Mouse (Mus musculus) stomach, embryonic 15.5 days (tissue): ENCODE data around the gene Cyp1a2. TPM values are rescaled to one million over a fixed set of nuclear protein-coding genes. Genes with fewer than 3 reads are reported as not detected.

ENCODE experiments used
- ATAC-seq: fragments of 200-750 bp; cut with Nextera tagmentation; 2 replicates; pipeline ENCODE4 v1.8.0; 2017; ENCODE audit warnings: low read depth, moderate number of reproducible peaks, moderate TSS enrichment; ENCODE audit not compliant: insufficient read depth, low FRiP score
- H3K27ac ChIP-seq: fragments of 300-500 bp; sonication (generic); 2 replicates; pipeline ENCODE4 v1.5.1; 2015; ENCODE audit warnings: mild to moderate bottlenecking, inconsistent platforms
- H3K27me3 ChIP-seq: fragments of 300-500 bp; sonication (generic); replicated peaks from 2 replicates; pipeline ENCODE4 v1.6.1; 2015; ENCODE audit warnings: inconsistent platforms
- H3K36me3 ChIP-seq: fragments of 300-500 bp; sonication (generic); 2 replicates; pipeline ENCODE4 v1.6.1; 2015; ENCODE audit warnings: inconsistent platforms
- H3K4me1 ChIP-seq: fragments of 300-500 bp; sonication (generic); 2 replicates; pipeline ENCODE4 v1.6.1; 2015; ENCODE audit warnings: inconsistent platforms
- H3K4me2 ChIP-seq: fragments of 300-500 bp; sonication (generic); 2 replicates; pipeline ENCODE4 v1.6.1; 2015; ENCODE audit warnings: mild to moderate bottlenecking, inconsistent platforms
- H3K4me3 ChIP-seq: fragments of 300-500 bp; sonication (generic); replicated peaks from 2 replicates; pipeline ENCODE4 v1.5.1; 2015; ENCODE audit warnings: inconsistent platforms
- H3K9ac ChIP-seq: fragments of 300-500 bp; sonication (generic); 2 replicates; pipeline ENCODE4 v1.6.1; 2015; ENCODE audit warnings: inconsistent platforms
- H3K9me3 ChIP-seq: fragments of 300-500 bp; sonication (generic); 2 replicates; pipeline ENCODE4 v1.6.1; 2016; ENCODE audit warnings: inconsistent platforms
- WGBS: fragments of 180-500 bp; shearing (Covaris S2); methylation state at CpG from one replicate; pipeline ENCODE4 v1.1.7; 2015; 5-methylcytosine and 5-hydroxymethylcytosine counted together
- polyA plus RNA-seq: library from polyadenylated mRNA; unstranded; fragments of >200 nt; fragmentation: Nextera tagmentation; extraction: Ambion mirVana; gene quantifications from 2 replicates; pipeline ENCODE4 v1.2.1, GENCODE M21; 2015

Cyp1a2 gene
- polyA plus RNA-seq, 1 experiment from 2014 or later: not detected

- no peak overlapping the region for H3K9ac ChIP-seq
- peaks cover 68% of the 10 kb centered on the region for H3K36me3 ChIP-seq
- peaks cover 10% of the 10 kb centered on the region; the same call in 1 of the 2 replicates for H3K4me1 ChIP-seq
- H3K27ac ChIP-seq: no peak overlapping the region
- ATAC-seq: no peak
- no peak overlapping the region for H3K4me2 ChIP-seq
- no peaks in the 10 kb centered on the region for H3K27me3 ChIP-seq
- 89% methylated on average over 12 of the region's 12 CpGs for WGBS
- no peak overlapping the region for H3K4me3 ChIP-seq
- H3K9me3 ChIP-seq: no peaks in the 10 kb centered on the region
Measured at GRCm38 (mm10) chr9:57628717-57629116, 54.8 kb downstream of the Cyp1a2 start.

- ATAC-seq: no peak
- H3K9ac ChIP-seq: no peak overlapping the region
- H3K4me2 ChIP-seq: no peak overlapping the region
- peaks cover 5% of the 10 kb centered on the region; the same call in 1 of the 2 replicates for H3K4me1 ChIP-seq
- H3K36me3 ChIP-seq: peaks cover 66% of the 10 kb centered on the region
- H3K27ac ChIP-seq: no peak overlapping the region
- no peaks in the 10 kb centered on the region for H3K9me3 ChIP-seq
- H3K4me3 ChIP-seq: no peak overlapping the region
- 90% methylated on average over 11 of the region's 11 CpGs for WGBS
- no peaks in the 10 kb centered on the region for H3K27me3 ChIP-seq
Measured at GRCm38 (mm10) chr9:57627892-57628291, 55.6 kb downstream of the Cyp1a2 start.

- Histone ChIP-seq H3K4me1 (peaks cover 4% of the 10 kb centered on the region; the same call in 1 of the 2 replicates), H3K36me3 (peaks cover 66% of the 10 kb centered on the region), H3K4me3 (no peak overlapping the region), H3K27ac (no peak overlapping the region), H3K9me3 (no peaks in the 10 kb centered on the region), H3K4me2 (no peak overlapping the region), H3K27me3 (no peaks in the 10 kb centered on the region), H3K9ac (no peak overlapping the region)
- no peak for ATAC-seq
- 92% methylated on average over 17 of the region's 17 CpGs for WGBS
Measured at GRCm38 (mm10) chr9:57627191-57627590, 56.3 kb downstream of the Cyp1a2 start.

Other genes starting within 250 kb of the Cyp1a2 start
- gene Ppcdc, start 243.6 kb downstream of the Cyp1a2 start, polyA plus RNA-seq: 23.6 and 31.6 TPM in 2 replicates
- gene Scamp5, start 215.6 kb downstream of the Cyp1a2 start, polyA plus RNA-seq: 19.8 and 22.4 TPM in 2 replicates
- 6.0 and 6.1 TPM in 2 replicates for gene Rpp25, start 179.7 kb downstream of the Cyp1a2 start, polyA plus RNA-seq
- 621 and 623 TPM in 2 replicates for gene Cox5a, start 162.4 kb downstream of the Cyp1a2 start, polyA plus RNA-seq
- 18.7 and 19.7 TPM in 2 replicates for gene Fam219b, start 146.2 kb downstream of the Cyp1a2 start, polyA plus RNA-seq
- gene Mpi, start 130.9 kb downstream of the Cyp1a2 start, polyA plus RNA-seq: 38.9 and 48.4 TPM in 2 replicates
- gene Scamp2, start 122.8 kb downstream of the Cyp1a2 start, polyA plus RNA-seq: 76.6 and 84.2 TPM in 2 replicates
- gene Ulk3, start 94.3 kb downstream of the Cyp1a2 start, polyA plus RNA-seq: 17.4 and 19.2 TPM in 2 replicates
- gene Cplx3, start 77.4 kb downstream of the Cyp1a2 start, polyA plus RNA-seq: not detected in 2 replicates
- not detected in 2 replicates for gene Lman1l, start 62.9 kb downstream of the Cyp1a2 start, polyA plus RNA-seq
- 29.6 and 29.8 TPM in 2 replicates for gene Csk, start 30.1 kb downstream of the Cyp1a2 start, polyA plus RNA-seq
- 0.05 TPM in 1 of 2 replicates, not detected in the other for gene Cyp1a1, start 4.2 kb upstream of the Cyp1a2 start, polyA plus RNA-seq
- gene Edc3, start 24.8 kb upstream of the Cyp1a2 start, polyA plus RNA-seq: 26.8 and 28.6 TPM in 2 replicates
- gene Clk3, start 82.2 kb upstream of the Cyp1a2 start, polyA plus RNA-seq: 68.3 and 69.6 TPM in 2 replicates
- gene Arid3b, start 153.1 kb upstream of the Cyp1a2 start, polyA plus RNA-seq: 5.9 and 6.0 TPM in 2 replicates
- gene Ubl7, start 227.3 kb upstream of the Cyp1a2 start, polyA plus RNA-seq: 85.4 and 92.0 TPM in 2 replicates